Mouse (Mus musculus): ENCODE results near the gene Gm21800.
"Not testable (repeated sequence)": the region's sequence is repeated elsewhere in the genome, so short reads cannot be mapped to it uniquely, and the experiment has no call there.

The Gm21800 gene

GRCm38 (mm10) chrY:41406198-41406597 is at the start of gene Gm21800:
Gene Gm21800, plus strand, starts transcription at chrY:41406498.
- not testable (repeated sequence) for DNase-seq
